Mouse (Mus musculus) MEL (cell line): ENCODE data around the gene Rfx1. TPM values are rescaled to one million over a fixed set of nuclear protein-coding genes. Genes with fewer than 3 reads are reported as not detected.

ENCODE experiments used
- DNase-seq: peaks from one replicate; pipeline ENCODE4 v3.0.0; 2011; ENCODE audit warnings: low read depth, low spot score
- H3K27ac ChIP-seq: 2 replicates; pipeline ENCODE4 v1.5.1; 2012; ENCODE audit warnings: low read depth, mild to moderate bottlenecking, control low read depth, low read length, moderate library complexity; ENCODE audit not compliant: control insufficient read depth
- H3K27me3 ChIP-seq, 2 experiments: fragments of 150-350 bp in 1 of 2; sonication (generic) in 1 of 2; 2 replicates each; pipeline ENCODE4 v1.6.1; 2012; ENCODE audit warnings: low read length in 2 of 2, mild to moderate bottlenecking in 2 of 2, improper control_type of control experiment in 1 of 2, moderate library complexity in 1 of 2; ENCODE audit not compliant: insufficient read depth in 2 of 2, control insufficient read depth in 1 of 2
- H3K36me3 ChIP-seq, 2 experiments: 2 replicates each; pipeline ENCODE4 v1.6.1; 2012 to 2014; ENCODE audit warnings: low read length in 2 of 2, improper control_type of control experiment in 1 of 2, inconsistent platforms in 1 of 2, mild to moderate bottlenecking in 1 of 2; ENCODE audit not compliant: insufficient read depth in 2 of 2, control insufficient read depth in 1 of 2
- H3K4me1 ChIP-seq, 2 experiments: fragments of 150-350 bp in 1 of 2; sonication (generic) in 1 of 2; 2 replicates each; pipeline ENCODE4 v1.6.1; 2012; ENCODE audit warnings: low read length in 2 of 2, improper control_type of control experiment in 1 of 2, mild to moderate bottlenecking in 1 of 2; ENCODE audit not compliant: insufficient read depth in 2 of 2, control insufficient read depth in 1 of 2
- H3K4me3 ChIP-seq, 2 experiments: fragments of 150-350 bp in 1 of 2; sonication (generic) in 1 of 2; 2 replicates each; pipeline ENCODE4 v1.5.1; 2012; ENCODE audit warnings: low read depth in 2 of 2, low read length in 2 of 2, mild to moderate bottlenecking in 2 of 2, moderate library complexity in 2 of 2, control low read depth in 1 of 2, improper control_type of control experiment in 1 of 2; ENCODE audit not compliant: control insufficient read depth in 1 of 2, insufficient read depth in 1 of 2
- H3K79me2 ChIP-seq: 2 replicates; pipeline ENCODE4 v1.6.1; 2012; ENCODE audit warnings: mild to moderate bottlenecking, low read length, moderate library complexity; ENCODE audit not compliant: control insufficient read depth, poor library complexity, insufficient read depth
- H3K9ac ChIP-seq: 2 replicates; pipeline ENCODE4 v1.6.1; 2012; ENCODE audit warnings: low read depth, mild to moderate bottlenecking, control low read depth, low read length, moderate library complexity; ENCODE audit not compliant: control insufficient read depth, poor library complexity, severe bottlenecking
- H3K9me3 ChIP-seq: fragments of 150-350 bp; sonication (generic); replicated peaks from 2 replicates; pipeline ENCODE4 v1.6.1; 2012; ENCODE audit warnings: mild to moderate bottlenecking, low read length, improper control_type of control experiment, moderate library complexity; ENCODE audit not compliant: insufficient read depth
- CHD1 ChIP-seq: IDR thresholded peaks from 2 replicates; pipeline ENCODE4 v1.6.1; 2012; ENCODE audit warnings: low read depth, mild to moderate bottlenecking, inconsistent platforms, low read length, improper control_type of control experiment
- CTCF ChIP-seq, 3 experiments: IDR thresholded peaks in 2 of 3; conservative IDR thresholded peaks in 1 of 3; 2 replicates each; pipeline ENCODE4 v1.5.1; 2011 to 2012; ENCODE audit warnings: low read length in 3 of 3, low read depth in 2 of 3, mild to moderate bottlenecking in 2 of 3, improper control_type of control experiment in 1 of 3, inconsistent platforms in 1 of 3, mixed read lengths in 1 of 3, moderate library complexity in 1 of 3; ENCODE audit not compliant: control insufficient read depth in 1 of 3, insufficient read depth in 1 of 3, poor library complexity in 1 of 3, severe bottlenecking in 1 of 3
- E2F4 ChIP-seq: IDR thresholded peaks from 2 replicates; pipeline ENCODE4 v1.6.1; 2011; ENCODE audit warnings: low read depth, low read length, improper control_type of control experiment, borderline replicate concordance
- ELF1 ChIP-seq: IDR thresholded peaks from 2 replicates; pipeline ENCODE4 v1.6.1; 2014; ENCODE audit warnings: low read depth, mild to moderate bottlenecking, inconsistent platforms, low read length, improper control_type of control experiment, moderate library complexity
- EP300 ChIP-seq, 2 experiments: IDR thresholded peaks; 2 replicates each; pipeline ENCODE4 v1.6.1; 2011; ENCODE audit warnings: improper control_type of control experiment in 2 of 2, low read length in 2 of 2, low read depth in 1 of 2, mild to moderate bottlenecking in 1 of 2
- ETS1 ChIP-seq: IDR thresholded peaks from 2 replicates; pipeline ENCODE4 v1.6.1; 2012; ENCODE audit warnings: low read depth, mild to moderate bottlenecking, inconsistent platforms, low read length, improper control_type of control experiment, moderate library complexity
- GATA1 ChIP-seq: IDR thresholded peaks from 2 replicates; pipeline ENCODE4 v1.6.1; 2011; ENCODE audit warnings: low read depth, low read length, improper control_type of control experiment
- HCFC1 ChIP-seq: IDR thresholded peaks from 2 replicates; pipeline ENCODE4 v1.6.1; 2012; ENCODE audit warnings: low read depth, mild to moderate bottlenecking, inconsistent platforms, low read length, improper control_type of control experiment, moderate library complexity
- JUND ChIP-seq: IDR thresholded peaks from 2 replicates; pipeline ENCODE4 v1.6.1; 2011; ENCODE audit warnings: low read depth, mild to moderate bottlenecking, improper control_type of control experiment, low read length
- KAT2A ChIP-seq: conservative IDR thresholded peaks from 2 replicates; pipeline ENCODE4 v1.6.1; 2012; ENCODE audit warnings: low read depth, low read length, improper control_type of control experiment, inconsistent platforms
- MAFK ChIP-seq: IDR thresholded peaks from 2 replicates; pipeline ENCODE4 v1.6.1; 2011; ENCODE audit warnings: low read depth, mild to moderate bottlenecking, low read length, improper control_type of control experiment, borderline replicate concordance
- MAZ ChIP-seq: IDR thresholded peaks from 2 replicates; pipeline ENCODE4 v1.6.1; 2012; ENCODE audit warnings: low read depth, mild to moderate bottlenecking, inconsistent platforms, low read length, improper control_type of control experiment
- MEF2A ChIP-seq: IDR thresholded peaks from 2 replicates; pipeline ENCODE4 v1.6.1; 2014; ENCODE audit warnings: low read depth, mild to moderate bottlenecking, inconsistent platforms, low read length, improper control_type of control experiment; ENCODE audit not compliant: poor library complexity, insufficient replicate concordance, severe bottlenecking; ENCODE audit errors: extremely low read depth
- MXI1 ChIP-seq: IDR thresholded peaks from 2 replicates; pipeline ENCODE4 v1.6.1; 2011; ENCODE audit warnings: mild to moderate bottlenecking, low read depth, low read length, improper control_type of control experiment
- MYB ChIP-seq: IDR thresholded peaks from 2 replicates; pipeline ENCODE4 v1.6.1; 2011; ENCODE audit warnings: mild to moderate bottlenecking, low read depth, low read length, improper control_type of control experiment
- MYC ChIP-seq: IDR thresholded peaks from 2 replicates; pipeline ENCODE4 v1.6.1; 2011; ENCODE audit warnings: low read depth, mild to moderate bottlenecking, low read length, improper control_type of control experiment, moderate library complexity
- NELFE ChIP-seq: IDR thresholded peaks from 2 replicates; pipeline ENCODE4 v1.6.1; 2011; ENCODE audit warnings: low read depth, low read length, improper control_type of control experiment
- NRF1 ChIP-seq: IDR thresholded peaks from 2 replicates; pipeline ENCODE4 v1.6.1; 2014; ENCODE audit warnings: low read depth, mild to moderate bottlenecking, inconsistent platforms, low read length, improper control_type of control experiment, moderate library complexity; ENCODE audit not compliant: poor library complexity, insufficient read depth, severe bottlenecking
- POLR2A ChIP-seq, 2 experiments: IDR thresholded peaks; 2 replicates each; pipeline ENCODE4 v1.6.1; 2011 to 2012; ENCODE audit warnings: low read length in 2 of 2, mild to moderate bottlenecking in 2 of 2, control low read depth in 1 of 2, improper control_type of control experiment in 1 of 2, low read depth in 1 of 2, moderate library complexity in 1 of 2; ENCODE audit not compliant: control insufficient read depth in 1 of 2, insufficient read depth in 1 of 2, poor library complexity in 1 of 2
- POLR2AphosphoS2 ChIP-seq: IDR thresholded peaks from 2 replicates; pipeline ENCODE4 v1.6.1; 2011; ENCODE audit warnings: low read length, improper control_type of control experiment
- POLR2AphosphoS5 ChIP-seq: IDR thresholded peaks from 2 replicates; pipeline ENCODE4 v1.6.1; 2012; ENCODE audit warnings: low read depth, borderline replicate concordance, mild to moderate bottlenecking, inconsistent platforms, low read length, moderate library complexity, mixed read lengths
- RAD21 ChIP-seq: IDR thresholded peaks from 2 replicates; pipeline ENCODE4 v1.6.1; 2011; ENCODE audit warnings: mild to moderate bottlenecking, low read depth, low read length, improper control_type of control experiment
- RCOR1 ChIP-seq: IDR thresholded peaks from 2 replicates; pipeline ENCODE4 v1.6.1; 2012; ENCODE audit warnings: low read depth, mild to moderate bottlenecking, inconsistent platforms, low read length, improper control_type of control experiment
- TAL1 ChIP-seq: IDR thresholded peaks from 2 replicates; pipeline ENCODE4 v1.6.1; 2012; ENCODE audit warnings: mild to moderate bottlenecking, inconsistent platforms, low read length, moderate library complexity, mixed read lengths
- TBP ChIP-seq: IDR thresholded peaks from 2 replicates; pipeline ENCODE4 v1.8.0; 2011; ENCODE audit warnings: low read depth, low read length, improper control_type of control experiment
- UBTF ChIP-seq: IDR thresholded peaks from 2 replicates; pipeline ENCODE4 v1.6.1; 2012; ENCODE audit warnings: low read depth, mild to moderate bottlenecking, inconsistent platforms, low read length, improper control_type of control experiment, moderate library complexity, borderline replicate concordance; ENCODE audit not compliant: insufficient read depth
- USF1 ChIP-seq: IDR thresholded peaks from 2 replicates; pipeline ENCODE4 v1.6.1; 2014; ENCODE audit warnings: low read depth, mild to moderate bottlenecking, inconsistent platforms, low read length, improper control_type of control experiment, moderate library complexity
- ZC3H11A ChIP-seq: IDR thresholded peaks from 2 replicates; pipeline ENCODE4 v1.6.1; 2012; ENCODE audit warnings: low read depth, mild to moderate bottlenecking, inconsistent platforms, low read length, improper control_type of control experiment
- ZKSCAN1 ChIP-seq: IDR thresholded peaks from 2 replicates; pipeline ENCODE4 v1.6.1; 2012; ENCODE audit warnings: low read depth, mild to moderate bottlenecking, inconsistent platforms, low read length, improper control_type of control experiment, moderate library complexity
- ZMIZ1 ChIP-seq: IDR thresholded peaks from 2 replicates; pipeline ENCODE4 v1.6.1; 2012; ENCODE audit warnings: low read depth, mild to moderate bottlenecking, inconsistent platforms, low read length, improper control_type of control experiment, moderate library complexity
- ZNF384 ChIP-seq: IDR thresholded peaks from 2 replicates; pipeline ENCODE4 v1.6.1; 2012; ENCODE audit warnings: low read depth, mild to moderate bottlenecking, inconsistent platforms, low read length, improper control_type of control experiment
- polyA plus RNA-seq, 2 experiments: library from polyadenylated mRNA; stranded (reverse) in 1 of 2; unstranded in 1 of 2; fragments of >175 nt in 1 of 2; fragments of >200 nt in 1 of 2; gene quantifications; 2 replicates each; pipeline versions ENCODE4 v1.2.1 to v1.2.4; 2012; ENCODE audit warnings: low replicate concordance in 2 of 2, low read depth in 1 of 2; ENCODE audit not compliant: insufficient read length in 2 of 2, insufficient read depth in 1 of 2, missing spikeins in 1 of 2
- total RNA-seq: library from RNA; depleted of rRNA; stranded (reverse); fragments of 300-350 nt; gene quantifications from 2 replicates; pipeline ENCODE4 v1.2.3, GENCODE M21; 2012

Gene Rfx1
- total and polyA plus RNA-seq, 3 experiments, result 3.9 to 10.4 TPM; not detected in 1

DNA sequence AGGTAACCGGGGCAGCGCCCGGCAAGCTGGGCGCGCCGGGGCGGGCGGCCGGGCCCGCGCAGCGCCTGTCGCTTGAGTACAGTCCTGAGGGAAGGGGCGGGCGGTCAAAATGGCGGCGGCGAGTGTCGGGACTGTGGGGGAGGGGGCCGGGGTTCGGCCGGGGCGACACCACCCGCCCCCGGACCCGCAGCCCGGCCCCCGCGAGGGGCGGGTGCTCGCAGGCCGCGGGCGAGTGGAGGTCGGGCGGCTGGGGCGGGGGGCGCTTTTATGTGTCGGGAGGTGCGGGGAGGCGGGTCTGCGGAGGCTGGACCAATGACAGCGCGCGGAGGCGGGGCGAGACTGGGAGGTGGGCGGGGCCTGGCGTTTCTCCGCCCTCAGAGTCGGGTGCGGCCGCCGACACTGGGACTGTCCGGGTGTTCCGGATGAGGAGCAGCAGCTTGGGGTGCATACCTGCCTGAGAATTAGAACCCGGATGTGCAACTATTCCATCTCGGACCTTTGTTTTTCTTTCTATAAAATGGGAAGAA is 476 bp downstream of the Rfx1 start:
- peaks cover 0 to 28% of the 10 kb centered on the region in 2 experiments; a peak in 2 of 4 replicates for H3K36me3 ChIP-seq
- peak overlapping the region; percentile 48 for H3K27ac ChIP-seq
- peak overlapping the region; percentile 76 for H3K9ac ChIP-seq
- TF ChIP-seq TBP (peak; percentile 68; the same call in 1 of the 2 replicates), ELF1 (no peak), MYB (no peak), ZKSCAN1 (no peak), HCFC1 (no peak), NELFE (peak; percentile 49), POLR2A (IDR thresholded peaks at IDR 0.05; ENCODE audit: control insufficient read depth in 1 of 2, insufficient read depth in 1 of 2, low read depth in 1 of 2, low read length in 2 of 2, poor library complexity in 1 of 2) (peak; percentile 33 to 54; a peak in 2 of 4 replicates), ZNF384 (no peak), ZC3H11A (no peak), MXI1 (peak; percentile 4; the same call in 1 of the 2 replicates), MYC (no peak), MAZ (peak; percentile 64; the same call in 1 of the 2 replicates), ETS1 (no peak), RAD21 (no peak), POLR2AphosphoS2 (no peak; the same call in 1 of the 2 replicates), CHD1 (no peak), KAT2A (no peak), MEF2A (no peak), JUND (no peak), CTCF (IDR thresholded peaks at IDR 0.05 in 2 of 3, conservative IDR thresholded peaks at IDR 0.05 in 1 of 3; ENCODE audit: control insufficient read depth in 1 of 3, insufficient read depth in 1 of 3, low read depth in 2 of 3, low read length in 3 of 3, poor library complexity in 1 of 3, severe bottlenecking in 1 of 3) (no peak)
- peaks cover 14% of the 10 kb centered on the region for H3K79me2 ChIP-seq
- peak overlapping the region; percentile 52 to 69 for H3K4me3 ChIP-seq
- peaks cover 6 to 26% of the 10 kb centered on the region in 2 experiments for H3K4me1 ChIP-seq
- peak; percentile 91 for DNase-seq
- no peaks in the 10 kb centered on the region for H3K27me3 ChIP-seq
- no peaks in the 10 kb centered on the region for H3K9me3 ChIP-seq

DNA sequence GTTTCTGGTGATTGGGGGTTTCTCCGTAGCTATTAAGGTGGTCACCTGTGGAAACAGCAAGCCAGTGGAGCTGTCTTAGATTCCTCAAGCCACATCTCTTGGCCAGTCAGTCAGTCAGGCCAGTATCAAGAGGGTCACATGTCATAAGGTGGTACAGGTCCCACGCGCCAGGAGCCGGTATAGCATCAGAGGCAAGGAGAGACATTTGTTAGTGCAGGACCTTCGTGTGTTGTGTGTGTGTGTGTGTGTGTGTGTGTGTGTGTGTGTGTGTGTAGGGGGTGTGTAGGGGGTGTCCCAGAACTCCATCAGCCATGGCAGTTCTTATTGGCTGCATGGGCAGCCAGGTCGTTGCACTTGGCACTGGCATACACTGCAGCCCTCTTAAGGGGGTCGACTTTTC is 1.3 kb downstream of the Rfx1 start:
- no peak overlapping the region for H3K27ac ChIP-seq
- H3K9me3 ChIP-seq, result no peaks in the 10 kb centered on the region
- no peak overlapping the region for H3K4me3 ChIP-seq
- H3K79me2 ChIP-seq, result peaks cover 14% of the 10 kb centered on the region
- TF ChIP-seq POLR2AphosphoS5, result no peak
- no peak for TF ChIP-seq EP300 (IDR thresholded peaks at IDR 0.05; ENCODE audit: low read depth in 1 of 2, low read length in 2 of 2)
- no peak for TF ChIP-seq TAL1
- TF ChIP-seq UBTF, result no peak
- TF ChIP-seq MXI1, result no peak
- no peak for TF ChIP-seq ELF1
- no peak for TF ChIP-seq MAZ
- TF ChIP-seq MAFK, result no peak
- no peak for TF ChIP-seq POLR2A (IDR thresholded peaks at IDR 0.05; ENCODE audit: control insufficient read depth in 1 of 2, insufficient read depth in 1 of 2, low read depth in 1 of 2, low read length in 2 of 2, poor library complexity in 1 of 2)
- TF ChIP-seq ZC3H11A, result no peak
- no peak for TF ChIP-seq ZMIZ1
- TF ChIP-seq HCFC1, result no peak
- no peak for TF ChIP-seq ZKSCAN1
- TF ChIP-seq RCOR1, result no peak
- no peak for TF ChIP-seq USF1
- no peak for TF ChIP-seq CHD1
- no peak for TF ChIP-seq GATA1
- no peak for TF ChIP-seq E2F4
- TF ChIP-seq NRF1, result no peak
- H3K27me3 ChIP-seq, result no peaks in the 10 kb centered on the region
- peaks cover 6 to 26% of the 10 kb centered on the region in 2 experiments for H3K4me1 ChIP-seq
- no peak for DNase-seq
- H3K36me3 ChIP-seq, result peaks cover 0 to 28% of the 10 kb centered on the region in 2 experiments; a peak in 2 of 4 replicates
- no peak overlapping the region for H3K9ac ChIP-seq
